Mouse (Mus musculus): Measurements from ENCODE around the gene Ccdc154.

Ccdc154 gene

GRCm38 (mm10) chr17:25189091-25189490 is 26.8 kb downstream of the Ccdc154 start:
- no peak for TF ChIP-seq POU5F1 (IDR thresholded peaks at IDR 0.05; ENCODE audit: borderline replicate concordance, low read length)
- TF ChIP-seq CTCF (conservative IDR thresholded peaks at IDR 0.05; ENCODE audit: low read length), result no peak
- no peak for TF ChIP-seq NANOG (IDR thresholded peaks at IDR 0.05; ENCODE audit: borderline replicate concordance, low read length)
- peaks cover 53% of the 10 kb centered on the region for H3K4me1 ChIP-seq (replicated peaks; ENCODE audit: low read depth, low read length)
- H3K36me3 ChIP-seq (ENCODE audit: insufficient read depth, low read length), result peaks cover 56% of the 10 kb centered on the region
- no peaks in the 10 kb centered on the region for H3K27me3 ChIP-seq (ENCODE audit: insufficient read depth, low read length)
- H3K9me3 ChIP-seq (ENCODE audit: low read length), result no peaks in the 10 kb centered on the region
- peak overlapping the region; percentile 87 for H3K4me3 ChIP-seq (replicated peaks; ENCODE audit: low read length)

- Histone ChIP-seq H3K9me3 (ENCODE audit: low read length) (no peaks in the 10 kb centered on the region), H3K4me3 (replicated peaks; ENCODE audit: low read length) (no peak overlapping the region), H3K4me1 (replicated peaks; ENCODE audit: low read depth, low read length) (peaks cover 35% of the 10 kb centered on the region), H3K27me3 (ENCODE audit: insufficient read depth, low read length) (no peaks in the 10 kb centered on the region), H3K36me3 (ENCODE audit: insufficient read depth, low read length) (peaks cover 72% of the 10 kb centered on the region)
- TF ChIP-seq CTCF (conservative IDR thresholded peaks at IDR 0.05; ENCODE audit: low read length), result no peak
- no peak for TF ChIP-seq POU5F1 (IDR thresholded peaks at IDR 0.05; ENCODE audit: borderline replicate concordance, low read length)
- TF ChIP-seq NANOG (IDR thresholded peaks at IDR 0.05; ENCODE audit: borderline replicate concordance, low read length), result no peak
Observed at GRCm38 (mm10) chr17:25202401-25202800, 40.1 kb downstream of the Ccdc154 start.

GRCm38 (mm10) chr17:25210006-25210405 is 47.7 kb downstream of the Ccdc154 start:
- Histone ChIP-seq H3K4me1 (replicated peaks; ENCODE audit: low read depth, low read length) (peaks cover 15% of the 10 kb centered on the region), H3K27me3 (ENCODE audit: insufficient read depth, low read length) (no peaks in the 10 kb centered on the region), H3K9me3 (ENCODE audit: low read length) (no peaks in the 10 kb centered on the region), H3K36me3 (ENCODE audit: insufficient read depth, low read length) (peaks cover 95% of the 10 kb centered on the region), H3K4me3 (replicated peaks; ENCODE audit: low read length) (no peak overlapping the region)
- TF ChIP-seq NANOG (IDR thresholded peaks at IDR 0.05; ENCODE audit: borderline replicate concordance, low read length), result no peak
- no peak for TF ChIP-seq CTCF (conservative IDR thresholded peaks at IDR 0.05; ENCODE audit: low read length)
- no peak for TF ChIP-seq POU5F1 (IDR thresholded peaks at IDR 0.05; ENCODE audit: borderline replicate concordance, low read length)

GRCm38 (mm10) chr17:25210680-25211466 is 48.6 kb downstream of the Ccdc154 start:
- H3K4me1 ChIP-seq (replicated peaks; ENCODE audit: low read depth, low read length), result peaks cover 22% of the 10 kb centered on the region
- TF ChIP-seq NANOG (IDR thresholded peaks at IDR 0.05; ENCODE audit: borderline replicate concordance, low read length), result no peak
- no peak for TF ChIP-seq CTCF (conservative IDR thresholded peaks at IDR 0.05; ENCODE audit: low read length)
- no peak for TF ChIP-seq POU5F1 (IDR thresholded peaks at IDR 0.05; ENCODE audit: borderline replicate concordance, low read length)
- peaks cover 95% of the 10 kb centered on the region for H3K36me3 ChIP-seq (ENCODE audit: insufficient read depth, low read length)
- H3K27me3 ChIP-seq (ENCODE audit: insufficient read depth, low read length), result no peaks in the 10 kb centered on the region
- no peak overlapping the region for H3K4me3 ChIP-seq (replicated peaks; ENCODE audit: low read length)
- H3K9me3 ChIP-seq (ENCODE audit: low read length), result no peaks in the 10 kb centered on the region

- peaks cover 22% of the 10 kb centered on the region for H3K4me1 ChIP-seq (replicated peaks; ENCODE audit: low read depth, low read length)
- H3K4me3 ChIP-seq (replicated peaks; ENCODE audit: low read length), result no peak overlapping the region
- TF ChIP-seq NANOG (IDR thresholded peaks at IDR 0.05; ENCODE audit: borderline replicate concordance, low read length) (no peak), POU5F1 (IDR thresholded peaks at IDR 0.05; ENCODE audit: borderline replicate concordance, low read length) (no peak), CTCF (conservative IDR thresholded peaks at IDR 0.05; ENCODE audit: low read length) (no peak)
- peaks cover 96% of the 10 kb centered on the region for H3K36me3 ChIP-seq (ENCODE audit: insufficient read depth, low read length)
- no peaks in the 10 kb centered on the region for H3K9me3 ChIP-seq (ENCODE audit: low read length)
- H3K27me3 ChIP-seq (ENCODE audit: insufficient read depth, low read length), result no peaks in the 10 kb centered on the region
Observed at GRCm38 (mm10) chr17:25211705-25212104, 49.4 kb downstream of the Ccdc154 start.

GRCm38 (mm10) chr17:25215431-25215830 is 53.2 kb downstream of the Ccdc154 start:
- no peak overlapping the region for H3K4me3 ChIP-seq (replicated peaks; ENCODE audit: low read length)
- TF ChIP-seq CTCF (conservative IDR thresholded peaks at IDR 0.05; ENCODE audit: low read length), result no peak
- TF ChIP-seq POU5F1 (IDR thresholded peaks at IDR 0.05; ENCODE audit: borderline replicate concordance, low read length), result no peak
- TF ChIP-seq NANOG (IDR thresholded peaks at IDR 0.05; ENCODE audit: borderline replicate concordance, low read length), result no peak
- H3K4me1 ChIP-seq (replicated peaks; ENCODE audit: low read depth, low read length), result peaks cover 14% of the 10 kb centered on the region
- peaks cover 93% of the 10 kb centered on the region for H3K36me3 ChIP-seq (ENCODE audit: insufficient read depth, low read length)
- H3K9me3 ChIP-seq (ENCODE audit: low read length), result no peaks in the 10 kb centered on the region
- H3K27me3 ChIP-seq (ENCODE audit: insufficient read depth, low read length), result no peaks in the 10 kb centered on the region

- no peaks in the 10 kb centered on the region for H3K27me3 ChIP-seq (ENCODE audit: insufficient read depth, low read length)
Observed at GRCm38 (mm10) chr17:25218967-25219366, 56.7 kb downstream of the Ccdc154 start.

GRCm38 (mm10) chr17:25219492-25220295 is 57.4 kb downstream of the Ccdc154 start:
- H3K27me3 ChIP-seq (ENCODE audit: insufficient read depth, low read length), result no peaks in the 10 kb centered on the region
- H3K4me3 ChIP-seq (replicated peaks; ENCODE audit: low read length), result no peak overlapping the region
- peaks cover 71% of the 10 kb centered on the region for H3K36me3 ChIP-seq (ENCODE audit: insufficient read depth, low read length)
- no peak for TF ChIP-seq NANOG (IDR thresholded peaks at IDR 0.05; ENCODE audit: borderline replicate concordance, low read length)
- TF ChIP-seq POU5F1 (IDR thresholded peaks at IDR 0.05; ENCODE audit: borderline replicate concordance, low read length), result no peak
- no peak for TF ChIP-seq CTCF (conservative IDR thresholded peaks at IDR 0.05; ENCODE audit: low read length)
- peaks cover 40% of the 10 kb centered on the region for H3K4me1 ChIP-seq (replicated peaks; ENCODE audit: low read depth, low read length)
- H3K9me3 ChIP-seq (ENCODE audit: low read length), result no peaks in the 10 kb centered on the region

More at GRCm38 (mm10) chr17:25218967-25219366, 56.7 kb downstream of the Ccdc154 start:
- H3K9me3 ChIP-seq (ENCODE audit: low read length), result no peaks in the 10 kb centered on the region
- H3K4me1 ChIP-seq (replicated peaks; ENCODE audit: low read depth, low read length), result peaks cover 36% of the 10 kb centered on the region
- H3K36me3 ChIP-seq (ENCODE audit: insufficient read depth, low read length), result peaks cover 71% of the 10 kb centered on the region
- TF ChIP-seq CTCF (conservative IDR thresholded peaks at IDR 0.05; ENCODE audit: low read length) (no peak), NANOG (IDR thresholded peaks at IDR 0.05; ENCODE audit: borderline replicate concordance, low read length) (no peak), POU5F1 (IDR thresholded peaks at IDR 0.05; ENCODE audit: borderline replicate concordance, low read length) (no peak)
- no peak overlapping the region for H3K4me3 ChIP-seq (replicated peaks; ENCODE audit: low read length)

Data from E14TG2a.4 (cell line).